Mouse (Mus musculus) lung, embryonic 15.5 days (tissue): ENCODE measurements around the gene Adamts13. TPM values are rescaled to one million over a fixed set of nuclear protein-coding genes. Genes with fewer than 3 reads are reported as not detected.
A peak's percentile ranks its signal among the peaks of the same experiment; 100 is the strongest.

Experiments
- ATAC-seq: fragments of 200-750 bp; cut with Nextera tagmentation; 2 replicates; pipeline ENCODE4 v1.8.0; 2017; ENCODE audit warnings: moderate number of reproducible peaks, borderline replicate concordance; ENCODE audit not compliant: low FRiP score, low TSS enrichment; ENCODE audit errors: extremely low read depth
- H3K27ac ChIP-seq: fragments of 300-500 bp; sonication (generic); 2 replicates; pipeline ENCODE4 v1.5.1; 2015; ENCODE audit warnings: moderate library complexity, mild to moderate bottlenecking, inconsistent platforms
- H3K27me3 ChIP-seq: fragments of 300-500 bp; sonication (generic); 2 replicates; pipeline ENCODE4 v1.6.1; 2015; ENCODE audit warnings: inconsistent platforms
- H3K36me3 ChIP-seq: fragments of 300-500 bp; sonication (generic); 2 replicates; pipeline ENCODE4 v1.6.1; 2015; ENCODE audit warnings: inconsistent platforms
- H3K4me1 ChIP-seq: fragments of 300-500 bp; sonication (generic); 2 replicates; pipeline ENCODE4 v1.6.1; 2015; ENCODE audit warnings: inconsistent platforms
- H3K4me2 ChIP-seq: fragments of 300-500 bp; sonication (generic); 2 replicates; pipeline ENCODE4 v1.6.1; 2015; ENCODE audit warnings: inconsistent platforms, mild to moderate bottlenecking, moderate library complexity
- H3K4me3 ChIP-seq: fragments of 300-500 bp; sonication (generic); 2 replicates; pipeline ENCODE4 v1.5.1; 2015; ENCODE audit warnings: mild to moderate bottlenecking, inconsistent platforms
- H3K9ac ChIP-seq: fragments of 300-500 bp; sonication (generic); 2 replicates; pipeline ENCODE4 v1.6.1; 2015; ENCODE audit warnings: inconsistent platforms
- H3K9me3 ChIP-seq: fragments of 300-500 bp; sonication (generic); 2 replicates; pipeline ENCODE4 v1.6.1; 2016; ENCODE audit warnings: inconsistent platforms
- WGBS: fragments of 180-500 bp; shearing (Covaris S2); methylation state at CpG from one replicate; pipeline ENCODE4 v1.1.7; 2015; 5-methylcytosine and 5-hydroxymethylcytosine counted together
- polyA plus RNA-seq: library from polyadenylated mRNA; unstranded; fragments of >200 nt; fragmentation: Nextera tagmentation; extraction: Ambion mirVana; gene quantifications from 2 replicates; pipeline ENCODE4 v1.2.1, GENCODE M21; 2015

Adamts13 gene
- polyA plus RNA-seq, 1 experiment from 2014 or later: not detected

- ATAC-seq: no peak
- H3K9ac ChIP-seq: no peak overlapping the region
- peaks cover 57% of the 10 kb centered on the region for H3K36me3 ChIP-seq
- no peak overlapping the region for H3K4me3 ChIP-seq
- no peak overlapping the region for H3K27ac ChIP-seq
- H3K4me2 ChIP-seq: no peak overlapping the region
- H3K4me1 ChIP-seq: no peaks in the 10 kb centered on the region
- WGBS: 91% methylated on average over 4 of the region's 4 CpGs
- no peaks in the 10 kb centered on the region for H3K9me3 ChIP-seq
- no peaks in the 10 kb centered on the region for H3K27me3 ChIP-seq
Observed at GRCm38 (mm10) chr2:26952193-26952592, 21.0 kb upstream of the Adamts13 start.

- 90% methylated on average over 8 of the region's 8 CpGs for WGBS
- no peaks in the 10 kb centered on the region for H3K9me3 ChIP-seq
Observed at GRCm38 (mm10) chr2:26952866-26953265, 20.4 kb upstream of the Adamts13 start.

GRCm38 (mm10) chr2:26954735-26955395 lies 18.4 kb upstream of the Adamts13 start:
- H3K9ac ChIP-seq: no peak overlapping the region
- WGBS: 91% methylated on average over 2 of the region's 2 CpGs
- no peak for ATAC-seq
- no peaks in the 10 kb centered on the region for H3K9me3 ChIP-seq
- H3K4me1 ChIP-seq: no peaks in the 10 kb centered on the region
- H3K4me2 ChIP-seq: no peak overlapping the region
- peaks cover 76% of the 10 kb centered on the region for H3K36me3 ChIP-seq
- no peak overlapping the region for H3K4me3 ChIP-seq
- H3K27me3 ChIP-seq: no peaks in the 10 kb centered on the region
- H3K27ac ChIP-seq: no peak overlapping the region

More at GRCm38 (mm10) chr2:26952866-26953265, 20.4 kb upstream of the Adamts13 start:
- H3K27ac ChIP-seq: no peak overlapping the region
- no peak for ATAC-seq
- peaks cover 61% of the 10 kb centered on the region for H3K36me3 ChIP-seq
- no peak overlapping the region for H3K9ac ChIP-seq
- H3K4me1 ChIP-seq: no peaks in the 10 kb centered on the region
- no peak overlapping the region for H3K4me3 ChIP-seq
- no peaks in the 10 kb centered on the region for H3K27me3 ChIP-seq
- H3K4me2 ChIP-seq: no peak overlapping the region

GRCm38 (mm10) chr2:26956811-26957487 lies 16.3 kb upstream of the Adamts13 start:
- Histone ChIP-seq H3K4me1 (peaks cover 5% of the 10 kb centered on the region; the same call in 1 of the 2 replicates), H3K27ac (no peak overlapping the region), H3K4me3 (no peak overlapping the region), H3K36me3 (peaks cover 84% of the 10 kb centered on the region), H3K9me3 (no peaks in the 10 kb centered on the region), H3K27me3 (no peaks in the 10 kb centered on the region), H3K9ac (no peak overlapping the region), H3K4me2 (no peak overlapping the region)
- 89% methylated on average over 12 of the region's 12 CpGs for WGBS
- ATAC-seq: no peak

GRCm38 (mm10) chr2:26957488-26957859 lies 15.7 kb upstream of the Adamts13 start:
- no peak overlapping the region for H3K27ac ChIP-seq
- no peak overlapping the region for H3K9ac ChIP-seq
- WGBS: 86% methylated on average over 2 of the region's 2 CpGs
- no peak overlapping the region for H3K4me2 ChIP-seq
- peaks cover 9% of the 10 kb centered on the region; the same call in 1 of the 2 replicates for H3K4me1 ChIP-seq
- no peaks in the 10 kb centered on the region for H3K9me3 ChIP-seq
- H3K4me3 ChIP-seq: no peak overlapping the region
- no peak for ATAC-seq
- H3K27me3 ChIP-seq: no peaks in the 10 kb centered on the region
- H3K36me3 ChIP-seq: peaks cover 86% of the 10 kb centered on the region

GRCm38 (mm10) chr2:26960756-26961155 lies 12.5 kb upstream of the Adamts13 start:
- Histone ChIP-seq H3K4me1 (peaks cover 24% of the 10 kb centered on the region), H3K27me3 (no peaks in the 10 kb centered on the region), H3K9ac (no peak overlapping the region), H3K9me3 (no peaks in the 10 kb centered on the region), H3K36me3 (peaks cover 56% of the 10 kb centered on the region), H3K27ac (no peak overlapping the region), H3K4me3 (no peak overlapping the region), H3K4me2 (no peak overlapping the region)
- 63% methylated on average over 4 of the region's 4 CpGs for WGBS
- no peak for ATAC-seq

- under 1% methylated on average over 50 of the region's 50 CpGs for WGBS
- no peaks in the 10 kb centered on the region for H3K9me3 ChIP-seq
- peak within 1 kb of the TSS; percentile 80 for H3K4me2 ChIP-seq
- H3K27me3 ChIP-seq: no peaks in the 10 kb centered on the region
- peak within 1 kb of the TSS; percentile 99 for H3K27ac ChIP-seq
- H3K4me3 ChIP-seq: peak within 1 kb of the TSS; percentile 85
- H3K9ac ChIP-seq: peak within 1 kb of the TSS; percentile 87
- peaks cover 23% of the 10 kb centered on the region for H3K36me3 ChIP-seq
- H3K4me1 ChIP-seq: peaks cover 24% of the 10 kb centered on the region
- ATAC-seq: peak; percentile 92
Observed at GRCm38 (mm10) chr2:26963923-26964723, 9.1 kb upstream of the Adamts13 start, which contains the start of gene Rexo4. Gene Rexo4, minus strand, starts transcription at chr2:26964386.

- H3K4me2 ChIP-seq: peak overlapping the region; percentile 80
- no peaks in the 10 kb centered on the region for H3K9me3 ChIP-seq
- H3K9ac ChIP-seq: peak overlapping the region; percentile 87
- H3K27me3 ChIP-seq: no peaks in the 10 kb centered on the region
- WGBS: 14% methylated on average over 14 of the region's 14 CpGs
- peaks cover 19% of the 10 kb centered on the region for H3K36me3 ChIP-seq
- ATAC-seq: no peak; the same call in 1 of the 2 replicates
- H3K27ac ChIP-seq: peak overlapping the region; percentile 99
- peaks cover 24% of the 10 kb centered on the region for H3K4me1 ChIP-seq
- H3K4me3 ChIP-seq: peak overlapping the region; percentile 85
Observed at GRCm38 (mm10) chr2:26964724-26965370, 8.4 kb upstream of the Adamts13 start.

GRCm38 (mm10) chr2:26967262-26967661 lies 6.0 kb upstream of the Adamts13 start:
- peaks cover 15% of the 10 kb centered on the region for H3K4me1 ChIP-seq
- no peak overlapping the region for H3K9ac ChIP-seq
- H3K4me3 ChIP-seq: no peak overlapping the region
- 69% methylated on average over 2 of the region's 2 CpGs for WGBS
- H3K27me3 ChIP-seq: no peaks in the 10 kb centered on the region
- H3K9me3 ChIP-seq: no peaks in the 10 kb centered on the region
- no peak for ATAC-seq
- H3K36me3 ChIP-seq: peaks cover 2% of the 10 kb centered on the region; the same call in 1 of the 2 replicates
- no peak overlapping the region for H3K4me2 ChIP-seq
- no peak overlapping the region for H3K27ac ChIP-seq

- Histone ChIP-seq H3K36me3 (no peaks in the 10 kb centered on the region), H3K9me3 (no peaks in the 10 kb centered on the region), H3K27me3 (no peaks in the 10 kb centered on the region), H3K9ac (no peak overlapping the region), H3K4me3 (no peak overlapping the region), H3K4me2 (no peak overlapping the region), H3K27ac (no peak overlapping the region), H3K4me1 (peaks cover 3% of the 10 kb centered on the region; the same call in 1 of the 2 replicates)
- no peak for ATAC-seq
- WGBS: 37% methylated on average over 4 of the region's 4 CpGs
Observed at GRCm38 (mm10) chr2:26973960-26974359, 744 bp downstream of the Adamts13 start.

GRCm38 (mm10) chr2:26980361-26980760 lies 7.1 kb downstream of the Adamts13 start:
- H3K4me3 ChIP-seq: no peak overlapping the region
- 78% methylated on average over 1 of the region's 1 CpGs for WGBS
- H3K4me1 ChIP-seq: no peaks in the 10 kb centered on the region
- no peaks in the 10 kb centered on the region for H3K36me3 ChIP-seq
- H3K9ac ChIP-seq: no peak overlapping the region
- no peaks in the 10 kb centered on the region for H3K9me3 ChIP-seq
- H3K27ac ChIP-seq: no peak overlapping the region
- ATAC-seq: no peak
- H3K27me3 ChIP-seq: no peaks in the 10 kb centered on the region
- H3K4me2 ChIP-seq: no peak overlapping the region
